Mouse (Mus musculus) kidney, postnatal 0 days (tissue): ENCODE measurements around the gene Obscn. TPM values are rescaled to one million over a fixed set of nuclear protein-coding genes. Genes with fewer than 3 reads are reported as not detected.
A peak's percentile ranks its signal among the peaks of the same experiment; 100 is the strongest.

Experiments
- ATAC-seq: fragments of 200-750 bp; cut with Nextera tagmentation; replicated peaks from 2 replicates; pipeline ENCODE4 v1.8.0; 2017; ENCODE audit warnings: low read depth, moderate number of reproducible peaks, moderate TSS enrichment, moderate library complexity; ENCODE audit not compliant: low FRiP score
- DNase-seq: peaks from one replicate; pipeline ENCODE4 v3.0.0-alpha.2; 2016; ENCODE audit warnings: low spot score
- H3K27ac ChIP-seq: fragments of 300-500 bp; sonication (generic); 2 replicates; pipeline ENCODE4 v1.5.1; 2014; ENCODE audit warnings: mild to moderate bottlenecking
- H3K27me3 ChIP-seq: fragments of 300-500 bp; sonication (generic); 2 replicates; pipeline ENCODE4 v1.6.1; 2014; ENCODE audit warnings: low read length, mixed read lengths; ENCODE audit not compliant: insufficient read depth
- H3K36me3 ChIP-seq: fragments of 300-500 bp; sonication (generic); 2 replicates; pipeline ENCODE4 v1.6.1; 2014; ENCODE audit warnings: low read length, mixed read lengths; ENCODE audit not compliant: insufficient read depth
- H3K4me1 ChIP-seq: fragments of 300-500 bp; sonication (generic); replicated peaks from 2 replicates; pipeline ENCODE4 v1.6.1; 2014; ENCODE audit warnings: antibody characterized with exemption, low read length, mixed read lengths; ENCODE audit not compliant: insufficient read depth
- H3K4me2 ChIP-seq: fragments of 300-500 bp; sonication (generic); 2 replicates; pipeline ENCODE4 v1.6.1; 2014; ENCODE audit warnings: mild to moderate bottlenecking, low read length, moderate library complexity, mixed read lengths
- H3K4me3 ChIP-seq: fragments of 300-500 bp; sonication (generic); replicated peaks from 2 replicates; pipeline ENCODE4 v1.5.1; 2014; ENCODE audit warnings: low read depth, low read length
- H3K9ac ChIP-seq: fragments of 300-500 bp; sonication (generic); 2 replicates; pipeline ENCODE4 v1.6.1; 2014; ENCODE audit warnings: low read depth, low read length
- H3K9me3 ChIP-seq: fragments of 300-500 bp; sonication (generic); replicated peaks from 2 replicates; pipeline ENCODE4 v1.6.1; 2016; ENCODE audit warnings: low read length, inconsistent platforms, mixed read lengths
- CTCF ChIP-seq: IDR thresholded peaks from 2 replicates; pipeline ENCODE4 v1.5.1; 2016; ENCODE audit warnings: antibody characterized with exemption, low read depth, mild to moderate bottlenecking, moderate library complexity
- WGBS: fragments of 180-500 bp; shearing (Covaris S2); extraction: QIAGEN DNeasy Blood & Tissue Kit; methylation state at CpG from one replicate; pipeline ENCODE4 v1.1.7; 2014; 5-methylcytosine and 5-hydroxymethylcytosine counted together
- polyA plus RNA-seq: library from polyadenylated mRNA; unstranded; fragments of >200 nt; fragmentation: Nextera tagmentation; extraction: Ambion mirVana; gene quantifications from 2 replicates; pipeline ENCODE4 v1.2.1, GENCODE M21; 2015

Obscn gene
- polyA plus RNA-seq, 1 experiment from 2014 or later = 0.20 TPM

GRCm38 (mm10) chr11:59151729-59152128, 15.5 kb upstream of the Obscn start:
- peak; percentile 38; the same call in 1 of the 2 replicates for TF ChIP-seq CTCF
- no peaks in the 10 kb centered on the region for H3K27me3 ChIP-seq
- no peak overlapping the region for H3K4me2 ChIP-seq
- peaks cover 11% of the 10 kb centered on the region; the same call in 1 of the 2 replicates for H3K36me3 ChIP-seq
- 39% methylated on average over 3 of the region's 3 CpGs for WGBS
- no peaks in the 10 kb centered on the region for H3K4me1 ChIP-seq
- no peaks in the 10 kb centered on the region for H3K9me3 ChIP-seq
- H3K9ac ChIP-seq = no peak overlapping the region
- DNase-seq (no peak), ATAC-seq (no peak)
- no peak overlapping the region for H3K4me3 ChIP-seq
- no peak overlapping the region for H3K27ac ChIP-seq

GRCm38 (mm10) chr11:59149302-59149701, 13.1 kb upstream of the Obscn start:
- H3K27ac ChIP-seq = no peak overlapping the region
- no peak for TF ChIP-seq CTCF
- H3K9me3 ChIP-seq = no peaks in the 10 kb centered on the region
- no peaks in the 10 kb centered on the region for H3K4me1 ChIP-seq
- ATAC-seq (no peak), DNase-seq (no peak)
- WGBS = 66% methylated on average over 3 of the region's 3 CpGs
- H3K9ac ChIP-seq = no peak overlapping the region
- no peak overlapping the region for H3K4me3 ChIP-seq
- no peak overlapping the region for H3K4me2 ChIP-seq
- H3K36me3 ChIP-seq = no peaks in the 10 kb centered on the region
- H3K27me3 ChIP-seq = no peaks in the 10 kb centered on the region

- no peaks in the 10 kb centered on the region for H3K36me3 ChIP-seq
- TF ChIP-seq CTCF = no peak
- no peak overlapping the region for H3K4me3 ChIP-seq
- 56% methylated on average over 5 of the region's 5 CpGs for WGBS
- DNase-seq = no peak
- H3K27me3 ChIP-seq = no peaks in the 10 kb centered on the region
- no peak for ATAC-seq
- no peaks in the 10 kb centered on the region for H3K9me3 ChIP-seq
- H3K9ac ChIP-seq = no peak overlapping the region
- no peak overlapping the region for H3K27ac ChIP-seq
- no peaks in the 10 kb centered on the region for H3K4me1 ChIP-seq
- no peak overlapping the region for H3K4me2 ChIP-seq
Observed at GRCm38 (mm10) chr11:59142962-59143361, 6.8 kb upstream of the Obscn start.

- no peak for TF ChIP-seq CTCF
- Histone ChIP-seq H3K9me3 (no peaks in the 10 kb centered on the region), H3K9ac (no peak overlapping the region), H3K36me3 (no peaks in the 10 kb centered on the region), H3K4me3 (0 out of 2 replicates have a peak overlapping the region, but pooled peaks have one; percentile 9), H3K27me3 (peaks cover 2% of the 10 kb centered on the region; the same call in 1 of the 2 replicates), H3K4me1 (no peaks in the 10 kb centered on the region), H3K4me2 (peak overlapping the region; percentile 43), H3K27ac (no peak overlapping the region)
- ATAC-seq (no peak; the same call in 1 of the 2 replicates), DNase-seq (peak; percentile 67)
- 8% methylated on average over 14 of the region's 14 CpGs for WGBS
Observed at GRCm38 (mm10) chr11:59141772-59142370, 5.7 kb upstream of the Obscn start.

- H3K4me2 ChIP-seq = no peak overlapping the region
- H3K4me1 ChIP-seq = 0 out of 2 replicates have a peak, but pooled peaks cover 4% of the 10 kb centered on the region
- H3K27me3 ChIP-seq = peaks cover 31% of the 10 kb centered on the region
- ATAC-seq (no peak), DNase-seq (no peak)
- H3K27ac ChIP-seq = no peak overlapping the region
- H3K9ac ChIP-seq = no peak overlapping the region
- no peak for TF ChIP-seq CTCF
- no peak overlapping the region for H3K4me3 ChIP-seq
- 42% methylated on average over 19 of the region's 19 CpGs for WGBS
- no peaks in the 10 kb centered on the region for H3K36me3 ChIP-seq
- H3K9me3 ChIP-seq = no peaks in the 10 kb centered on the region
Observed at GRCm38 (mm10) chr11:59138537-59139486, 2.6 kb upstream of the Obscn start.

GRCm38 (mm10) chr11:59136994-59137706, 948 bp upstream of the Obscn start:
- no peaks in the 10 kb centered on the region for H3K36me3 ChIP-seq
- H3K27ac ChIP-seq = no peak overlapping the region
- TF ChIP-seq CTCF = no peak
- DNase-seq = no peak
- no peak overlapping the region for H3K4me2 ChIP-seq
- H3K9ac ChIP-seq = no peak overlapping the region
- H3K4me1 ChIP-seq = 0 out of 2 replicates have a peak, but pooled peaks cover 4% of the 10 kb centered on the region
- peaks cover 39% of the 10 kb centered on the region for H3K27me3 ChIP-seq
- ATAC-seq = no peak
- 80% methylated on average over 12 of the region's 12 CpGs for WGBS
- H3K4me3 ChIP-seq = no peak overlapping the region
- no peaks in the 10 kb centered on the region for H3K9me3 ChIP-seq
